Mouse (Mus musculus) monocyte, adult 5-6 weeks (primary cell): ENCODE results near the gene Olfr549. TPM values are rescaled to one million over a fixed set of nuclear protein-coding genes. Genes with fewer than 3 reads are reported as not detected.
A peak's percentile ranks its signal among the peaks of the same experiment; 100 is the strongest.

ENCODE experiments used
- ATAC-seq: fragments of 153-309, 156-312 bp; replicated peaks from 2 replicates; pipeline ENCODE4 v1.8.0; 2017; ENCODE audit warnings: mild to moderate bottlenecking; ENCODE audit not compliant: low TSS enrichment, insufficient number of reproducible peaks, severe bottlenecking, poor library complexity, low FRiP score
- total RNA-seq: library from RNA; stranded (forward); fragments of 200-1000, 200-491, 200-594 nt; gene quantifications from 3 replicates; pipeline ENCODE4 v1.2.3, GENCODE M21; 2017

Olfr549 gene
- total RNA-seq, result not detected in 3 replicates

DNA sequence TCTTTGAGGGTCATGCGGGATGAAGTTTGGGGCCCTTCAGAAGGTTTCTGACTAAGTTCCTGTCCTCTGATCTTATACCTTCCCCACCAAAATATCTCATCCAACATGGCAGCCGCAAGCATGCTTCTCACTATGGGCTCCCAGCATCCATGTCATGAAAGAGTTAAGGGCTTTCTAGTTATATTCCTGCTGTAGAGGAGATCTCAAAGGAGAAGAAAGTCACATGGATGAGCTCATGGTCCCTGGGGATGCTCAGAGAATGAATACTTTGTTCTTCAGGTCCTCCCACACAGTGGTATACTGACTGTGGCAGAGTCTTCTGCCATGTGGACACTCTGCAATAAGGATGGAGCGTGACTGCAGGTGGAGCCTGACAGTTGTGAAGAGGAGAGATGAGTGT lies at the start of gene Olfr549:
TSS of gene Olfr549 (plus strand) at position 301 of the 400 bp plus-strand sequence.
- no peak for ATAC-seq

DNA sequence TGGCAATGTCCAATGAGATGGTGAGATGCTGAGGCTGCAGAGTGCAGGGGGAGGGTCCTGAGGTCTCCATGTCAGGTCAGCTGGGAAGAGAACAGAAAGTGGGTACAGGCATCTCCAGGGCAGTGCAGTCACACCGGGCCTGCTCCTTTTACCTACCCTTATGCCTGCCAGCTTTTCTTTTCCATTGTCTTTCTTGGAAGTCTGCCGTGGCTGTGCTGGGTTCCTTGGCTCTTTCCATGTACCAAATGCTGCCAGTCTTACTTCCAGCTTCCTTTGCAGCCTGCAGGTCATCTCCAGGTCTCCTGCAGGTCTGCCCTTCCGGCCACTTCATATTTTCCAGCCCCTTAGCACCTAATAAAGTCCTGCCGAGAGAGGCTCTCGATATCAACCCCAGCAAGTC lies 47.7 kb upstream of the Olfr549 start:
- ATAC-seq, result no peak

DNA sequence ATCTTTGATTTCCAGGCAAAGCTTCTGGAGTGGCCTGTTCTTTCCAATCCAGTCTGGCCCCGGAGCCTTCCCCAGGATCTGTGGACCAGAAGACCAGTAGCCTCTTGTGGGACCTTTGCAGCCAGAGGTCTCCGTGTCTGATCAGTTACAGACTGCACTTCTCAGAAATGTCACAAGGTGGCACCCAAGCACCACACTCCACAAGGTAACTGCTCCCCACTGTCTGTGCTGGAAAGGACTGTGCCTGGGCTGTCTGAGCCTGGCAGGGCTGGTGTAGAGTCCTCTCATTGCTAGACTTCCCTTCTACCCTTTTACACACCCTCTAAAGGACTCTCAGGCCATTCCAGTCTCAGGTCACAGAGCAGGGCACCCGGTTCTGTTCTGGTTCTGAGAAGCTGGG lies 42.8 kb upstream of the Olfr549 start:
- ATAC-seq, result 0 out of 2 replicates have a peak, but pooled peaks have one; percentile 49

DNA sequence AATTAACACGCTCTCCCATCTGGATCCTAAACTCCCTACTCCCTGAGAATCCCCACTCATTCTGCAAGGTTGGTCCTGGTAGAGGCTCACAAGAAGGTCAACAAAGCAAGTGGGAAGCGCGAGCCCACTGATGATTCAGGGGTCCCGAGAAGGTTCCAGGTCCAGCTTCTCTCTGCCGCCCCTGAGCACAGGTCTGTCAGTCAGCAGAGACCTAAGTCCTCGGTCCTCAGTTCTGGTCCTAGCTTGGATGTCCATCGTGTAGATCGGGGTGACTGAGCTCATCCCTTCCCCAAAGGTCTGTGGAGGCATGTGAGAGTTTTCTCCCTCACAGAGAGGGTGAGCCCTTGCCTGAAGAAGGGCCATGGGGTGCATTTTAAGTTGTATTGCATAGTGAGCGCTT lies 41.6 kb upstream of the Olfr549 start:
- ATAC-seq, result no peak

DNA sequence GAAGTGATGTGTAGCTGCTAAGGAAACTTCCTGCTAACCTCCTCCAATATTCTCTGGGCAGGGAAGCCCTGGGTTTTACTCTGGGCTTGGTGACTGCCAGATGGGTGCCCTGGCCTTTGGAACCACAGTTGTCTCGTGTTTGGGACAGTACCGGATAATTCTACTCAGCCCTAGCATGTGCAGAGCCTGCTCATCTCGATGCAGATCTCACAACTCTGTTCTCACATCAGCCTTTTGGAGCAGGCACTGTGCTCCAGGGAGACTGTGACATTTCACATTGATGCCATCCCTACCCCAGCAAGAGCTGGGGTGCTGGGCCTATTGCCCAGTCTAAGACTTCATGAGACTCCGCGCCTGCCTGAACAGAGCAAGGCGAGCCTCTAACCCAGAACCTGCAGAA lies 41.0 kb upstream of the Olfr549 start:
- ATAC-seq, result no peak

DNA sequence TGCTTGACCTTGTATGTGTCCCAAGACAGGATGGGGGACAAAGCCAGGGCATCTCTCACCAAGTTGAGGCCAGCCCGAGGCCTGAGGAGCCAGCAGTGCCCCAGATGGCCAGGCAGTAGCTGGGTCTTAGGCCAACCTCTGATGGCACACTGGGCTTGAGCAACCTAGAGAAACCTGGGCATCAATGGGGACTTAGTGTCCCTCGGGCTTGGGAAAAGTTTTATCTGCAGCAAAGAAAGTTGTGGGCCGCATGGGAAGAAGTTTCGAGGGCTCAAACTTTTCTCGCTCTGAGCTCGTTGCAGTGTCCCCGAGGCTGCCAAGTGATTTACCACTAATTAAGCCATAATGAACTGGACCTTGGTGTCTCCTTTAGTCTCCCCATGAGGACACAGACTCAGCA lies 39.9 kb upstream of the Olfr549 start:
- no peak for ATAC-seq

DNA sequence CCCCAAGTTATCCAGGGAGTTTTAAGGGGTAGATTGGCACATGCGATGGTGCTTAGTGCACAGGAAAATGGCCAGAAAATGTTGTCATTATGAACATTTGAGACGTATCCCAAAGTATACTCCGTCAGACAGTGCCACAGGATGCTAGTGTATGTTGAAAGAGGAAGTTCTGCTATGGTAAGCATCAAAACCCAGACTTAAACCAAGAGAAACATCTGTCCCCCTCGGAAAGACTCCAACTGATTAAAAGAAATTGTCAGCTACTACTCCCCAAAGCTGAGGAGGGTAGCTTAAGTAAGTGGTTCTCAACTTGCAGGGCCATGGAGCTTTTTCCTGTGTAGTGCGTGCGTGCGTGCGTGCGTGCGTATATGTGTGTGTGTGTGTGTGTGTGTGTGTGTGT lies 37.7 kb upstream of the Olfr549 start:
- no peak for ATAC-seq

DNA sequence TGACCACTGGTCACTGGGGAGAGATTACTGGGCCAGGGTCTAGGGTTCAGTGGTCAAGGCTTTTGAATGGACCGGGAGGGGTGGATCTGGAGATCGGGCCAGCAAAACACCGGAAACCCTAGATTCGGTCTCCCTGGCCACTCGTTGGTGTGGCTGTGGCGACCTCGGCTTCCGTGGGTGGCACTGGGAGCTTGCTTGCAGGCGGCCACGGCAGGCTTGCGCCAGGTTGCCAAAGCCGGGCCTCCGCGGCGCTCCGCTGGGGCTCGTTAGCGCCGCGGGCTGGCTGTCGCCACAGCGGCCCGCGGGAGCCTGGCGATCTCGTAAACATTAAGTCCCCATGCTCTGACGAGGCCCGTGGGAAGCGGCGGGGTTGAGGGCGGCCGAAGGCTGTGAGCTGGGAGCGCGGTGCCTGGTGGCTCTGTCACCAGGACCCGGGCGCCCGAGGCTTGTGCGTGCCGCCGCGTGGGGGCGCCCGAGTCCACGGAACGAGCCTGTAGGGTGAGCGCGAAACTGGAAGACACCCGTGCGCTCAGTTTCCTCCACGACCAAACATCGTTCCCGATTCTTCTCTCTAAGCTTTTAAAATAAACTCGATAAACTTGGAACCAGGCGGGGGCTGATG lies 36.7 kb upstream of the Olfr549 start:
- peak; percentile 60 for ATAC-seq

DNA sequence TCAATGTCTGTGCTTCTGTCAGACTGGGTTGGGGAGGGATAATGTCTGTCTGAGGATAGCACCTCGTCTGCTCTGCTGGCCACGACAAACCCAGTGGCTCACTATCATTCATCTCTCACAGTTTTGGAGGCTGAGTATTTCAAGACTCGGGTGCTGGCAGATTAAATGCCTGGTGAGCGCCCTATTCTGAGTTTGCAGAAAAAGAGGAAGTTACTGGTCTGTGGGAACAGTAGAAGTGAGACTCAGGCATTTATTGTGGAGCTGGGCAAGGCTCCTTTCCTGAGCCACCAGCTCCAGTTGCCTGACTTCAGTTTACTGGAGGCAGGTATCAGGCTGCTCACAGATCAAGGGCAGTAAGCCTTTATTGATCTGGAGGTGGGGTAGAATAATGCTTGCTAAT lies 35.5 kb upstream of the Olfr549 start:
- no peak for ATAC-seq

DNA sequence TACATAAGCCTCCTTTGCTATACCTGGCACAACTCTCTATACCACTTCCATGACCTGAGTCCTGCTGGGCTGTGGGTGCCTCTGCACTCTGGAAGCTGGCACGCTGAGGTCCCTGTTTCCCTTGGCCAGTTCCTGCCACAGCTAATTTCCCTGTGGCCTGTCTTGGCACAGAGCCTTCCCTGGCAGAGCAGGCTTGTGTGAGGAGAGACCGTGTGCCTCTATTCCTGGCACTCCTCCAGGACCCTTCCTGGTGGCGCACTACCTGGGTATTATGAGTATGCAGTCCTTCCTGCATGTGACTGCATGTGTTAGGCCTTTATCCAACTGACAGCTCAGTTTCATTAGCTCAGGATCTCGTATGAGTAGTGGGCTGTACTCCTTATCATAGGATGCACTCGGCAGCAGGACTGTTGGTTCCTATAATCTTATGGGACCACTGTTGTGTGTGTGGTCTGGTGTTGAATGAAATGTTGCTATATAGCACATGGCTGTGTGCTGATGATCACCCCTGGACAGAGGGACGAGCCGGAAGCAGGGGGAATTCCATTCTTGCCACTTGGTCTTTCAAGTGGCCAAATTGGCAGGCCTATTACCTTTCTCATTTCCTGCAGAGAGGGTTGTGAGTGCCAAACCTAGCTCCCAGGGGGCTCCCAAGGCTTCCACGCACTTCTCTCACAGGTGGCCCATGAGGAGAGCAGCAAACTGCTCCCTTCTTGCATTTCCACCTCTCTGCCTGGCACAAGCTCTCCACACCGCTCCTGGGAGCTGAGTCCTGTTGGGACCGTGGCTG lies 33.2 kb upstream of the Olfr549 start:
- ATAC-seq, result no peak

DNA sequence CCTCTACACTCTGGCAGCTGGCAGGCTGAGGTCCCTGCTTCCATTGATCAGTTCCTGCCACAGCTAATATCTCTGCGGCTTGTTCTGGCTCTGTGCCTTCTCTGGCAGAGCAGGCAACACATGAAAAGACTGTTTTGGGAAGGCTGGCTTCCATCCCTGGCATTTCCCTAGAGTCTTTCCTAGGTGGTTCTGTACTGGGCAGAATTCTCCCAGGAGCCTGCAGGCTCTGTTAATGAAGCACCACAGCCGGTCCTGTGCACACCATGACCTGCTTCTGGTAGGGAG lies 32.7 kb upstream of the Olfr549 start:
- no peak for ATAC-seq

DNA sequence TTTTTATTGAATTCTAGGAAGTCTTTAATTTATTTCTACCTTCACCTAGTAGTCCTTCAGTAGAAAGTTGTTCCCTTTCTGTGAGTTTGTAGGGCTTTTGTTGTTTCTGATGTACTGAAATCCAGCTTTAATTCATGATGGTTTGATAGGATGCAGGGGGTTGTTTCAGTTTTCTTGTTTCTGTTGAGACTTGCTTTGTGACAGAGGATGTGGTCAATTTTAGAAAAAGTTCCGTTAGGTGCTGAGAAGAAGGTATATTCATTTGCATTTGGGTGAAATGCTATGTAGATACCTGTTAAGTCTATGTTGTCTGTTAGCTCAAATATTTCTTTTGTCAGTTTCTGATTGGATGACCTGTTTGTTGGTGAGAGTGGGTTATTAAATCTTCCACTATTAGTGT lies 20.6 kb upstream of the Olfr549 start:
- ATAC-seq, result no peak

DNA sequence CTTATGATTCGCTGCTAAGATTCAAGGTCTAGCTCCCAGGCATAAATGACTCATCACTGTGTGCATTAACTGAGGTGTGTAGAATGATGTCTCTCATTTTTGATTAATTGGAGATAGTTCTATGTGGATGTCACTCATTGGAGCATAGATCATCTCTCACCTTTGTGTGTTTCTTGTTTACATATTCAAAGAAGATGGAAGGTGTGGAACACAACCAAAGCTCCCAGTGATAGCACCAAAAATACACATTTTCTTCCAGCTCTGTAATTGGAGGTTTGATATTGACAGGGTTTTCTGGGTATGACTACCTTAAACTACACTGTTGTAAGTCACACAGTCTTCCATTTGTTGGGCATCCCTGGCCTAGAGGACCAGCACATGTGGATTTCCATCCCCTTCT lies 15.2 kb upstream of the Olfr549 start, which contains the start of gene Olfr547:
TSS of gene Olfr547 (plus strand) at position 301 of the 400 bp plus-strand sequence.
- ATAC-seq, result no peak

DNA sequence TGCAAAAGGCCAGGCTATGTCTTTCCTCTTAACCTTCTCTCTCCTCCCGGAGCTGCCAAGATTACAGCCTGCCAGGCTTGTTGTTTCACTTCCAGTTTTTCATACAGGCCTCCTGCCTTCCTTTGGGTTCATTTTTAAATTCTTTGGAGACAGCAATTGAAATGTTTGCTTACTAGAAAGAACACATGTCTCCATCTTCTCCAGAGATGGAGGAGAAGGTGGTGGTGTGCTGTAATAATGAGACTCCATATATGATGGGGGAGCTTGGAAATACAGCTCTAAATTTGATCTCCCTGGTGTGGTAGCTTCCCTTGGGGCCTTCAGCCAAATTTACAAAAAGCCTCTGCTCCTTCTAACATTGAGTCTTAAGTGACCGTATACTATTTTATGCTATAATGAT lies 9.1 kb upstream of the Olfr549 start, which contains the start of gene Olfr548-ps1:
TSS of gene Olfr548-ps1 (plus strand) at position 301 of the 400 bp plus-strand sequence.
- no peak for ATAC-seq

DNA sequence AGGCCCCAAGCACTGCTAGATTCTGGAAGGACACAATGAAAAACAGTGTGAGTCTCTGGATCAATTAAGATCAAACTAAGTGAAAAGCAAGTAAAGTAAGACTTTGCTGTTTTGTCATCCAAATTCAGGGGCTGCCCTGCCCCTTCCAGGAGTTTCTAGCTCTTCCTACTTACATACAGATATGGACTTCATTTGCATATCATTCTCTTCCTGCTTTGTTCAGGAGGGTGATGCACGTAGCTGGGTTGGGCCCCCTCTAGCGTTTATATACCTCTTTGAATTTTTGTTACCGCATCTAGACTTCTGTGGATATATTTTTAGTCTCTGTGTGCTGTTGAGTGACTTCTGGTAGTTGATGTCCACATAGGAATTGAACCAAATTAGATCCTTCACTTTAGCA lies 8.4 kb upstream of the Olfr549 start:
- ATAC-seq, result no peak

DNA sequence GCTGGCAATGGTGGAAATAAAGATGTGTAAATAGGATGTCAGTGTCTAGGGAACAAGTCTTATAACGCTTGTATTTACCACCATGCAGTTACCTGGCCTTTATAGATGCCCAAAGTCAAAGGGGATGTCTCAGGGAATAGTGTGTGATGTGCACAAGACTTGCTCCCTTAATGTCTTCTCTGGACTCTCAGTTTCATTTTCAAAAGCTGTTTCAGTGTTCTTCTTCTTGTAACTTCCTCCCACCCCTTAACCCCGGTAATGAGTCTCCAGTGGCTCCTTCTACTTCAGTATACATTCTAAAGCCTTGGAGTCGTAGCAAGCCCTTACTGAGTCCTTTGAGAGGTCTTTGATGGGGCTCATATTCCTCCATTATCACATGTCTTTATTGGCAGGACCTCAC lies 3.6 kb downstream of the Olfr549 start:
- no peak for ATAC-seq

DNA sequence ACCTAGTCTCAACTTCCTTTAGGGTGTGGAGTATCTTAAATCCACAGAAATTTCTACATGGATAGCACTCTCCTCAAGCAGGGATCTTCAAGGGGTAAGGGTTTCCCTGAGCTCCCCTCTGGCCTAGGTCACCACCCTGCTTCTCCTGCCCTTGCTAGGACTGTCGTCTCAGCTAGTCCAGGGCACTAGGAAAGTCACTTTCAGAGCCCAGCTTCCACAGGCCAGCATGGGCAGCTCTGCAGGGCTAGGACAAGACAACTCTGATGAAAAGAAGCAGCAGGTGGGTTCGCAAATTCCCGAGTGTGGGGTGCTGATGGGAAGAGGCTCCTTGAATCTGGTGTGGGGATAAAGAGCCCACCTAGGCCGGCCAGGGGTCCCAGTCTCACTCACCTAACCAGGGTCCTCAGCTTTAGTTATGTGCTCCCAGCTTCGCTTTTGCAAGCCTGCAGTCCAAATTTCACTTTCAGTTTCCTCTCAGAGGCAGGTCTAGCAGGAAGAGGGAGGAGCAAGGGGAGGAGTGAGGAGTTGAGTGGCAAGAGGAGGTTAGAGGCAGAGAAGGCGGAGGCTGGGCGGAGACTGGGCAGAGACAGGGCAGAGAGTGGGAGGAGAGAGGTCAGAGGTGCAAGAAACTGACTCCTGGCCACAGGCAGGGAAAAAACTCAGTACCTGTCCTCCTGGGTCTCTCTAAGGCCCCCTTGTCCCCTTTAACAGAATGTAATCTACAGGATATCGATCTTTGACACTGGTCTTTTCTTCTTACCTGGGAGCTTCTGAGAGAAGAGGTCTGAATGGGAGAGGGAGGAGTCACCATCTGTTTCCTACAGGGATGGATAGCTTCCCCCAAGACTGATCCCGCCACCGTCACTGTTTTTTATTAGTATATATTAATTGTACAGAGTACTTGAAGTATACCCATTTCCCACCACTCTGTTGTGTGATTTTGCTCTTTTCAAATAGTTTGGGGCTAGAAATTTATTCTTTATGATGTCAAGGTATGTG lies 15.6 kb downstream of the Olfr549 start, which contains the start of gene Trim21:
TSS of gene Trim21 (minus strand) at position 488 of the 999 bp plus-strand sequence.
- peak; percentile 100 for ATAC-seq

DNA sequence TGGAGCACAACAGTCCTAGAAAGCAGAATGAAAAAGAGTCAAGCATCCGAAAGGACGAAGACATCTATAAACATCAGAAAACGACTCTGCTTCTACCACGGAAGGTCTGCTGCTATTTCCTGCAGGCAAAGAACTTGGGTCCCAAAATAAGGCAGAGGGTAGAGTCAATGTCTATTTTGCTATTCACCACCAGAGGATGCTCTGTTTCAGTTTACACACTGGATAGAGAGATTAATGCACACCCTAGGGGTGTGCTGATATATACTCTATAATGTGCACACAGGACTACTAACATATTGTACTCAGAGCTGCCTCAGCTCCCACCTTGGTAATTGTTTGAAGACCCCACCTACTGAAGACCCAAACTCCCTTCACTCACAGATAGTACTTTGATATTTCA lies 16.5 kb downstream of the Olfr549 start:
- no peak for ATAC-seq

DNA sequence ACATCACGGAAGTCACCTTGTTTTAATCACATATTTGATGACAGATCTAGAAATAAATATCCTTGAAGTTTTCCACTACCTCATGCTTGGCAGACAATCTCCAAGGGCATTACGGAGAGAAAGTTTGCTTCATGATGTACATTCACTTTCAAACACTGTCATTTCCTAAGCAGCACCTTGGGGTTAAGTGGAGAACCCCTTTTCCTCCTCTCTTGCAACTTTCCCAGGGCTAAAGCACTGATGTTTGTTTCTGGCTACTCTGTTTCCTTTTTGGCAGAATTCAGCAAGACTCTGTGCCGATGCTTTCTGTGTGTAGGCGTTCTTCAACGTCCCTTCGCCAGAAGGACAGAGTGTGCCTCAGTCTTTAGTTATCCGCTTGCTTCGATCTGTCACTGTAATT lies 21.5 kb downstream of the Olfr549 start, which contains the start of gene Olfr550:
TSS of gene Olfr550 (plus strand) at position 301 of the 400 bp plus-strand sequence.
- no peak for ATAC-seq
